Mouse (Mus musculus): ENCODE data around the gene Mbnl2.

The Mbnl2 gene

DNA sequence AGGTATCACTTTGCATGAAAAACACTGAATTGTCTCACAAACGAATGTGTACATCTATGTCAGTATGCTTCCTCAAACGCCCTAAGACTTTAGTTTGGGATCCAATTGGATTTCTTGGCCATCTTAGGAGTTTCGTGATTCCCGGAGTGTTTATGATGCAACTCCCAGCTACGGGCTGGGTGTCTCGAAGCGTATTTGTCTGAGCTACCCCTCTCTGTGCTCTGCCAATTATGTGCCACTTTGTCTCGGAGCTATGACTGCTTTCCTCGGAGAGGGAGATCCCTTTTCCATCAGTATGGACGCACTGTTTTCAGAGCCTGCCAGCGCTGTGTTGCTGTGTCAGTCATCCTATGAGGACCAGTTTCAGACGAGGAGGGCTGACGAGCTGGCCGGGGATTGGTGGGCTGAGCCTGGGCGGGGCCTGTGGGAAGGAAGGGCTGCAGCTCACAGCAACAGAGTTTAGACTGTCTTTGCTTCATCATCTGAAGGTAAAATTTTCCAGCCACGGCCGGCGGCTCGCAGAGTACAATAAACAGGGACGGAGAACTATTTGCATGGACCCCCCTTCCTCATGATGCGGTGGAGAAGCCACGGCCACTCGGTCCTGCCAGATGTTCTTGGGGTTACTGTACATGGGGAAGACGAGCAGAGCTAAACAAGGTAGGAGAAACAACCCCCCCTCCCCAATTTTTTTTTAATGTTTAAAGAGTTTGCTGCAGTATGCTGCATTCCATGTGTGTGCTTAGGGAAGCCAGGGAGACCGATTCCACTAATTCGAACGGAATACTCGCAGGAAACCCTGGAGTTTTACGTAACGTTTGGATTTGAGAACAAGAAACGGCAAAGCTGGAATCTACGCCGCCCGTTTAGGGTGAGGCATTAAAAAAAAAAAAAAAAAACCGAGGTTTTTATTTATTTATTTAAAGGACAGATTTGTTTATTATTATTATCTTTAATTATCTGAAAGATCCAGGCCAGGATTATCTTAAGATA, at the start of gene Mbnl2:
Mbnl2 (plus strand) TSS at position 424 of the 993 bp plus-strand sequence.
- peak; percentile 89 for DNase-seq (ENCODE audit: low spot score)

GRCm38 (mm10) chr14:120232076-120232496, 43.4 kb upstream of the Mbnl2 start:
- DNase-seq (ENCODE audit: low spot score), result no peak

- no peak for DNase-seq (ENCODE audit: low spot score)
Observed at GRCm38 (mm10) chr14:120235610-120236009, 39.9 kb upstream of the Mbnl2 start.

DNA sequence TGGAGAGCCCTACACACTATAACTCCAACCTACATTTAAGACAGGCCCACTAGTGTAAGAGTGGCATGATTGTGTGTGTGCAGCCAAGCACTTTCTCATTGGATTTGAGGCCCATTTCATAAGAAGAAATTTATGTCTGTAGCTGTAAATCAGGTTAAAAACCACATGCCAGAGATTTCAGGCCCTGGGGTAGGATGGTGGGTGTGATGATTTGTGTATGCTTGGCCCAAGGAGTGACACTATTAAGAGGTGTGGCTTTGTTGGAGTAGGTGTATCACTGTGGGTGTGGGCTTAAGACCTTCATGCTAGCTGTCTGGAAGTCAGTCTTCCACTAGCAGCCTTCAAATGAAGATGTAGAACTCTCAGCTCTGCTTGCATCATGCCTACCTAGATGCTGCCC, 37.0 kb upstream of the Mbnl2 start:
- no peak for DNase-seq (ENCODE audit: low spot score)

GRCm38 (mm10) chr14:120240209-120240608, 35.3 kb upstream of the Mbnl2 start:
- DNase-seq (ENCODE audit: low spot score), result no peak

- no peak for DNase-seq (ENCODE audit: low spot score)
Observed at GRCm38 (mm10) chr14:120242711-120243110, 32.8 kb upstream of the Mbnl2 start.

DNA sequence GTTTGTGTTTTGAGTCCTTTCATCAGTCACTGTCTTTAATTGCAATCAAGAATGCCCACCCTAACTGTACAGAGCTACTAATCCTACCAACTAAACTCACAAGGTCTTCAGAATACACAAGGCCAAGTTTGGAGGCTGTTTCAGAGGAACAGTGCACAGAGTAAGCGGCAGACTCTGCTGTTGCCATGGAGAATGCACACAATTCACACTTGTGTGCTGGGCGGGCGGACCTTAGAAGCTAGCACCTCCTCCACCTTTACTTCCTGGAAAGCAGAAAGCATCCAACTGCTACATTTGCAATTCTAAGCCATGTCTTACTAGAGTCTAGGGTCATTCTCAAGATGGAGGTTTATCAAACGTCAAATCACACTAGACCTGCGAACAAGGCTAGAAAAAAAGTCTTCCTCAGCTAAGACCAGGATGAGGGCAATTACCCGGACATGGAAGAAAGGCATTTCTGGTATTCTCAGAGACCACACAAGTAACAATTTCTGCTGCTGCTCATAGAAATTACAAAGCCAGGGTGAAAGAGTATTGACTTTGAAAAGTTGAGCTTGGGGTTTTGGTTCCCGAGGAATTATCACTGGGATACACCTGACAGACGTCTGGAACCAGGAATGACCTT, 30.3 kb upstream of the Mbnl2 start:
- no peak for DNase-seq (ENCODE audit: low spot score)

DNA sequence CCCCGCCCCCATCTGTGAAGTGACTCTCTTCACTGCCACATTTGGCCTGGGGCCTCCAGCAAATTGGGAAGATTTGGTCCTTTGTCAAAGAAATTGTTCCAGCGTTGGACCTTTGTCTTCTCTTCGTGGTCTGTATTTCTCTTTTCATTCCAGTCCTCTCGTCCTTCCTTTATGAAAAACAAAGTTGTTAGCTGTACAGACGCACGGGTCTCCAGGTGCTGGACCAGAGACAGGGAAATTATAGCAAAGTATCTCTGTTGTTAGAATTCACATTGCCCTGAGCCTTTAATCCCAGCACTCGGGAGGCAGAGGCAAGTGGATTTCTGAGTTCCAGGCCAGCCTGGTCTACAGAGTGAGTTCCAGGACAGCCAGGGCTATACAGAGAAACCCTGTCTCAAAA, 22.1 kb upstream of the Mbnl2 start:
- no peak for DNase-seq (ENCODE audit: low spot score)

DNA sequence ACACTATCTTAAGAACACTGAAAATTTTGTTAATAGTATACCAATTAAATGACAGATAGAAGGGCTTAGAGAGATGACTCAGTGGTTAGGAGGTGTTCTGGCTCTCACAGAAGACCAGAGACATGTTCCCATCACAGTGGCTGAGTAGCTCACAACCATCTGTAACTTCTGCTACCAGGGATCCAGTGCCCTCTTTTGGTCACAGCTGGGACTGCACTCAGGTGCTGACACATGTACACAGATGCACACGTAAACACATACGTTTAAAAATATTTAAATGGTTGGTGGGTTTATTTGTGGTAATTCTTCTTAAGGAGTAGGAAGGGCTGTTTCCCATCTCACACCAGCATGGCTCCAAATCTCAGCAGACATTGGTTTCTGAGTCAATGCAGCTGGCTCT, 19.3 kb upstream of the Mbnl2 start:
- no peak for DNase-seq (ENCODE audit: low spot score)

DNA sequence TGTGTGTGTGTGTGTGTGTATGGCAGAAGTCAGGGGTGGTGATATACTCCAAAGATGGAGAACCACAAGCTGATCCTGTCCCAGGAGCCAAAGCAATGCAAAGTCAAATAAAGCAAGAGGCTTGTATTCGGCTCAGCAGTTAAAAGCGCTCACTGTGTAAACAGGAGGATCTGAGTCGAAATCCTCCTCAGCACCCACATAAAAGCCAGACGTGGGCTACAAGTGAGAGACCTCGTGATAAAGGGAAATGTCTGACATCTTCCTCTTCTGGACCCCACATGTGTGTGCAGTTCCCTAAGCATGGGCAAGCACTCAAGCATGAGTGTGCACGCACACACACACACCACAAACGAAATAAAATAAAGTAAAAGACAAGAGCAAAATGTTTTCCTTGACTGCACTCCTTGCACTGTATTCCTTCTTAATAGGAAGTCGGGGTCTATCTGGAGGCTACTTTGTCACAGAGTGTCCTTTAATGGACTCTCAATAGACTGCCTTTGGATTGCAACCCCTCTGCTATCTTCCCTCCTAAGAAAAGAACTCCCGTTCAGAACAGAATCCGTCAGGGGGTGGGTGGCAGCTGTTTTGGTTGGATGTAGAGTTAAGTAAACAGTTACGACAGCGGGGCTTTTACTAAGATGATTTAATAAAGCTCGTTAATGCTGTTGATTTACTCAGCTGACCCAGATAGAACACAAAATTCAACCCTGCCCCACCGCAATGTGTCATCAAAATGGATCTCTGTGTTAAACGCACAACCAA, 18.7 kb upstream of the Mbnl2 start:
- no peak for DNase-seq (ENCODE audit: low spot score)

DNA sequence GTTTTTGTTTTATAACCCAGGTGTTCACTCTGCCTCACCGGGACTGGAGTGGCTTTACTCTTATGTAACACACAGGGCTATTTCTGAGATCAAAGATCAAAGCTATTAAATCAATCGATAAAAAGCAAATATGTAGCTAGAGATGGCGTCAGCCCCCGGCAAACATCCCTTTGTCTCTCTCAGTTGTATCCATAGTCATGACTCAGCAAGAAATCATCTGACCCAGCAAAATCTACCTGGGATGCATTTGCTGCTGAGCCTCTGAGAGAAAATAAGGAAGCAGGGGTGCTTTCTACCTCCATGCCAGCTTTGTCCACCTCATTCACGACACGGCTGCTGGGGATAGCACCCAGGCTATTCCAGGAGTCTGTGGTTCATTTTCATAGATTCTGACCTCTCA, 18.0 kb upstream of the Mbnl2 start:
- DNase-seq (ENCODE audit: low spot score), result no peak

- no peak for DNase-seq (ENCODE audit: low spot score)
Observed at GRCm38 (mm10) chr14:120259426-120259825, 16.0 kb upstream of the Mbnl2 start.

GRCm38 (mm10) chr14:120261606-120262005, 13.9 kb upstream of the Mbnl2 start:
- no peak for DNase-seq (ENCODE audit: low spot score)

GRCm38 (mm10) chr14:120262660-120263379, 12.6 kb upstream of the Mbnl2 start:
- DNase-seq (ENCODE audit: low spot score), result no peak

- peak; percentile 40 for DNase-seq (ENCODE audit: low spot score)
Observed at GRCm38 (mm10) chr14:120263380-120264135, 11.9 kb upstream of the Mbnl2 start.

GRCm38 (mm10) chr14:120265886-120266285, 9.6 kb upstream of the Mbnl2 start:
- DNase-seq (ENCODE audit: low spot score), result no peak

DNA sequence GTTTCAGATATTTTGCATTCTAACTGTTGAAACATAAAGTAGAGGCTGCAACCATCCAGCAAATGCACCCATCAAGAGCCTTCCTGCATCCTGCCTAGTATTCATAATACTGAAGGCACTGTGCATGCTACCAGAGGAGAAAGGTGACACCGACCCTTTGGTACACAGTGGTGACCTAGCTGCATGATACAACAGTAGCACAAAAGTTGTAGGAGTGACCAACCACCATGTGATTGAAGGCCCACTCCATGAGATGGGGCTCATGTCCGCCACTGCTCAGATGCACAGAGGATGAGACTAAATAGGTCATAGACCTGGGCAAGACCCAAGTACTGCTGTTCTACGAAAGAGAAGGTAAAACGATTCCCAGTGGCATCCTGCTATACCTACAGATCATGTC, 8.3 kb upstream of the Mbnl2 start:
- no peak for DNase-seq (ENCODE audit: low spot score)

DNA sequence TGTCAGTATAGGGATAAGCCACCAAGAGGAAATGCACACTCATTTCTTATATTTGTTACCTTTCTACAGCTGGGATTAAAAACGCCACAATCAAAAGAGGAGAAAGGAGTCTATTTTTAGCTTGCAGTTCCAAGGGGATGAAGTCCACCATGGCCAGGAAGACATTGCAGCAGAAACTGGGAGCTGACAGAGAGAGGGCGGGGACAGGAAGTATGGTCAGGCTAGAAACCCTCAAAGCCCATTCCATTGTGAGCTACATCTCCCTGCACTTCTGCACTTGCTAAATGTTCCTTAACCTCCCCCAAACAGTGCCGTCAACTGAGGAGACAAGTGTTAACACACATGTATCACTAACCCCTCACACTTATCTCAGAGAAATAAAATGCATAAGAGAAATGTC, 5.4 kb upstream of the Mbnl2 start:
- no peak for DNase-seq (ENCODE audit: low spot score)

DNA sequence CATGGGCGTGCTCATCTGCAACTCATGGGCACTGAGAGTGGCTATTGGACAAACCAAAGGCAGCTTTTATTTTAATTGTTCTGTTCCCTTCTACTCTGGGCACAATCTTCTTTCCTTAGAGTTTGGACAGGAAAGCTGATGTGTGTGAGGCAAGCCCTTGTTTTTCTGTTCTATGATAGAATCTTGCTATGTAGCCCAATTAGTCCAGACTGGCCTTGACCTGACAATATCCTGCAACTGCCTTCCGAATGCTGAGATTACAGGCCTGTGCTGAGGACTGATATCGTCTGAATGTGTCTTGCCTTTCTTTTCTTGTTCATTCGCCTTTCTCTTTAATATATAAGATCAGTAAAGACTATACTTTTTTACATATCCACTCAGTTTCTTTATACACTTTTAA, 4.8 kb upstream of the Mbnl2 start:
- no peak for DNase-seq (ENCODE audit: low spot score)

GRCm38 (mm10) chr14:120271096-120271495, 4.4 kb upstream of the Mbnl2 start:
- no peak for DNase-seq (ENCODE audit: low spot score)

GRCm38 (mm10) chr14:120273766-120274165, 1.7 kb upstream of the Mbnl2 start:
- DNase-seq (ENCODE audit: low spot score), result no peak

Data from adipocyte (in vitro differentiated cells).